ENCODE assay signal across 8 mouse cellular contexts in genomic region chr9:65587573-65588358, GRCm38 (mm10). TPM values are rescaled to one million over a fixed set of nuclear protein-coding genes. Genes with fewer than 3 reads are reported as not detected.
A peak's percentile ranks its signal among the peaks of the same experiment; 100 is the strongest.
DNase-seq lines count a peak whose midpoint lies in the region; ATAC-seq and TF ChIP-seq lines count a peak whose summit lies in the region.

No protein-coding gene starts in this region.

- 0 out of 2 replicates have a peak, but pooled peaks cover 11% of the 10 kb centered on the region for H3K4me1 ChIP-seq in kidney, postnatal 0 days (replicated peaks; ENCODE audit: insufficient read depth, low read length)
- H3K4me1 ChIP-seq in embryonic facial prominence, embryonic 15.5 days = peaks cover 31% of the 10 kb centered on the region
- H3K4me1 ChIP-seq in hindbrain, postnatal 0 days (ENCODE audit: insufficient read depth, low read length) = peaks cover 16% of the 10 kb centered on the region

- DNase-seq in kidney, postnatal 0 days (ENCODE audit: low spot score) = peak; percentile 52
- no peak for DNase-seq in kidney, adult 9 months
- DNase-seq in MEL-GATA-1-ER (ENCODE audit: extremely low read depth, low read depth) = peak; percentile 26
- peak; percentile 36 for DNase-seq in hindbrain, postnatal 0 days (ENCODE audit: low spot score)
- peak; percentile 48 for DNase-seq in splenic B cell, adult 2 months (ENCODE audit: low read depth, low spot score)
- no peak for DNase-seq in urinary bladder, adult 18-20 months (ENCODE audit: low spot score in 2 of 2)

- no peak for TF ChIP-seq CTCF in kidney, postnatal 0 days (IDR thresholded peaks at IDR 0.05; ENCODE audit: low read depth)
- no peak for TF ChIP-seq CTCF in hindbrain, postnatal 0 days (IDR thresholded peaks at IDR 0.05; ENCODE audit: low read depth)

- H3K9me3 ChIP-seq in kidney, postnatal 0 days (replicated peaks; ENCODE audit: low read length) = no peaks in the 10 kb centered on the region
- H3K9me3 ChIP-seq in embryonic facial prominence, embryonic 15.5 days (replicated peaks) = no peaks in the 10 kb centered on the region
- no peaks in the 10 kb centered on the region for H3K9me3 ChIP-seq in hindbrain, postnatal 0 days (ENCODE audit: low read length)

- under 1% methylated on average over 64 of the region's 64 CpGs for WGBS in kidney, postnatal 0 days
- WGBS in embryonic facial prominence, embryonic 15.5 days = under 1% methylated on average over 64 of the region's 64 CpGs
- under 1% methylated on average over 64 of the region's 64 CpGs for WGBS in hindbrain, postnatal 0 days

- H3K27me3 ChIP-seq in kidney, postnatal 0 days (ENCODE audit: insufficient read depth, low read length) = no peaks in the 10 kb centered on the region
- H3K27me3 ChIP-seq in embryonic facial prominence, embryonic 15.5 days = no peaks in the 10 kb centered on the region
- H3K27me3 ChIP-seq in hindbrain, postnatal 0 days (ENCODE audit: insufficient read depth, low read length) = 0 out of 2 replicates have a peak, but pooled peaks cover 7% of the 10 kb centered on the region
- no peaks in the 10 kb centered on the region for H3K27me3 ChIP-seq in splenic B cell, adult 2 months (ENCODE audit: control insufficient read depth, insufficient read depth, low read length, poor library complexity, severe bottlenecking)

- 0 out of 2 replicates have a peak, but pooled peaks cover 3% of the 10 kb centered on the region for H3K36me3 ChIP-seq in kidney, postnatal 0 days (ENCODE audit: insufficient read depth, low read length)
- H3K36me3 ChIP-seq in embryonic facial prominence, embryonic 15.5 days = peaks cover 14% of the 10 kb centered on the region
- no peaks in the 10 kb centered on the region for H3K36me3 ChIP-seq in hindbrain, postnatal 0 days (ENCODE audit: insufficient read depth, low read length)
- H3K36me3 ChIP-seq in splenic B cell, adult 2 months (ENCODE audit: control insufficient read depth, insufficient read depth, low read length, poor library complexity, severe bottlenecking) = no peaks in the 10 kb centered on the region

- peak overlapping the region; percentile 57 for H3K4me3 ChIP-seq in kidney, postnatal 0 days (replicated peaks; ENCODE audit: low read depth, low read length)
- H3K4me3 ChIP-seq in embryonic facial prominence, embryonic 15.5 days (replicated peaks) = peak overlapping the region; percentile 55
- peak overlapping the region; percentile 54 for H3K4me3 ChIP-seq in hindbrain, postnatal 0 days (ENCODE audit: low read length)

- peak overlapping the region; percentile 57 for H3K9ac ChIP-seq in kidney, postnatal 0 days (ENCODE audit: low read depth, low read length)
- peak overlapping the region; percentile 50 for H3K9ac ChIP-seq in embryonic facial prominence, embryonic 15.5 days
- H3K9ac ChIP-seq in hindbrain, postnatal 0 days (replicated peaks; ENCODE audit: low read length) = peak overlapping the region; percentile 61

- no peak overlapping the region for H3K27ac ChIP-seq in kidney, postnatal 0 days
- no peak overlapping the region for H3K27ac ChIP-seq in embryonic facial prominence, embryonic 15.5 days (replicated peaks)
- no peak overlapping the region for H3K27ac ChIP-seq in hindbrain, postnatal 0 days

- ATAC-seq in kidney, postnatal 0 days (replicated peaks; ENCODE audit: low FRiP score, low read depth) = 0 out of 2 replicates have a peak, but pooled peaks have one; percentile 20
- ATAC-seq in embryonic facial prominence, embryonic 15.5 days (ENCODE audit: insufficient number of reproducible peaks, low FRiP score, low TSS enrichment, low read depth) = 0 out of 2 replicates have a peak, but pooled peaks have one; percentile 41
- peak; percentile 27 for ATAC-seq in hindbrain, postnatal 0 days
- ATAC-seq in megakaryocyte progenitor cell, adult 5-6 weeks (replicated peaks; ENCODE audit: poor library complexity) = peak; percentile 32

- H3K4me2 ChIP-seq in kidney, postnatal 0 days (ENCODE audit: low read length) = peak overlapping the region; percentile 97
- H3K4me2 ChIP-seq in embryonic facial prominence, embryonic 15.5 days (replicated peaks) = peak overlapping the region; percentile 92
- peak overlapping the region; percentile 100 for H3K4me2 ChIP-seq in hindbrain, postnatal 0 days (ENCODE audit: low read depth, low read length)

RNA-seq across cellular contexts. Expression of gene Pif1, which starts 0.8 kb away (rescaled TPM):
- polyA plus RNA-seq in kidney, postnatal 0 days (2015; fragmentation: Nextera tagmentation; extraction: Ambion mirVana) = 3.5 and 4.8 TPM in 2 replicates
- 10.8 and 11.5 TPM in 2 replicates for polyA plus RNA-seq in embryonic facial prominence, embryonic 15.5 days (2015; fragmentation: Nextera tagmentation; extraction: Ambion mirVana)
- 3.5 and 15.2 TPM in 2 replicates for total RNA-seq in hindbrain, postnatal 0 days (2014; rRNA removed)
- 2.4 and 2.9 TPM in 2 replicates for polyA plus RNA-seq in hindbrain, postnatal 0 days (2015; fragmentation: Nextera tagmentation; extraction: Ambion mirVana)
- total RNA-seq in megakaryocyte progenitor cell, adult 5-6 weeks (2015) = 8.1 and 8.4 TPM in 2 replicates
- 12.0 and 14.5 TPM in 2 replicates for total RNA-seq in megakaryocyte progenitor cell, adult 5-6 weeks (2017)

RNA-seq across cellular contexts. Expression of gene Plekho2, which starts 7.9 kb away (rescaled TPM):
- 13.4 and 14.6 TPM in 2 replicates for polyA plus RNA-seq in kidney, postnatal 0 days (2015; fragmentation: Nextera tagmentation; extraction: Ambion mirVana)
- 15.0 and 16.0 TPM in 2 replicates for polyA plus RNA-seq in embryonic facial prominence, embryonic 15.5 days (2015; fragmentation: Nextera tagmentation; extraction: Ambion mirVana)
- 12.7 and 17.9 TPM in 2 replicates for total RNA-seq in hindbrain, postnatal 0 days (2014; rRNA removed)
- 7.0 and 7.8 TPM in 2 replicates for polyA plus RNA-seq in hindbrain, postnatal 0 days (2015; fragmentation: Nextera tagmentation; extraction: Ambion mirVana)
- total RNA-seq in megakaryocyte progenitor cell, adult 5-6 weeks (2015) = 17.9 and 19.0 TPM in 2 replicates
- total RNA-seq in megakaryocyte progenitor cell, adult 5-6 weeks (2017) = 12.8 and 15.3 TPM in 2 replicates

RNA-seq across cellular contexts. Expression of gene Rbpms2, which starts 41.7 kb away (rescaled TPM):
- 38.6 and 39.2 TPM in 2 replicates for polyA plus RNA-seq in kidney, postnatal 0 days (2015; fragmentation: Nextera tagmentation; extraction: Ambion mirVana)
- 7.9 and 8.9 TPM in 2 replicates for polyA plus RNA-seq in embryonic facial prominence, embryonic 15.5 days (2015; fragmentation: Nextera tagmentation; extraction: Ambion mirVana)
- 3.3 and 5.9 TPM in 2 replicates for total RNA-seq in hindbrain, postnatal 0 days (2014; rRNA removed)
- polyA plus RNA-seq in hindbrain, postnatal 0 days (2015; fragmentation: Nextera tagmentation; extraction: Ambion mirVana) = 3.8 and 5.1 TPM in 2 replicates
- 0.15 and 0.20 TPM in 2 replicates for total RNA-seq in megakaryocyte progenitor cell, adult 5-6 weeks (2015)
- 0.41 TPM in 1 of 2 replicates, not detected in the other for total RNA-seq in megakaryocyte progenitor cell, adult 5-6 weeks (2017)

Comparison
In these comparisons a context has a peak if more than half of its experiments do, and no peak if none do; other contexts are left out.
1. DNase-seq: peak in kidney, postnatal 0 days (single experiment), MEL-GATA-1-ER (single experiment), hindbrain, postnatal 0 days (single experiment) and splenic B cell, adult 2 months (single experiment); none in kidney, adult 9 months (single experiment) and urinary bladder, adult 18-20 months (0 of 2).
2. Peak in every context shown above with its lines, with median percentiles within 50 percentile points of each other: ATAC-seq, H3K4me2 ChIP-seq, H3K4me3 ChIP-seq and H3K9ac ChIP-seq.